Mouse (Mus musculus): ENCODE measurements around the gene Nif3l1. TPM values are rescaled to one million over a fixed set of nuclear protein-coding genes. Genes with fewer than 3 reads are reported as not detected.

Gene Nif3l1
- polyA plus RNA-seq, 1 experiment from 2014 or later, result 36.2 TPM

GRCm38 (mm10) chr1:58444691-58445090, 260 bp upstream of the Nif3l1 start:
- H3K4me3 ChIP-seq (replicated peaks; ENCODE audit: low read length), result peak overlapping the region; percentile 59
- peak overlapping the region; percentile 88 for H3K9ac ChIP-seq (ENCODE audit: low read length)
- WGBS, result 8% methylated on average over 10 of the region's 10 CpGs
- H3K4me2 ChIP-seq (ENCODE audit: low read depth, low read length), result peak overlapping the region; percentile 72
- ATAC-seq (ENCODE audit: insufficient read depth, low FRiP score), result no peak
- 0 out of 2 replicates have a peak, but pooled peaks cover 3% of the 10 kb centered on the region for H3K36me3 ChIP-seq (ENCODE audit: control insufficient read depth, insufficient read depth, low read length)
- peak overlapping the region; percentile 96 for H3K27ac ChIP-seq (ENCODE audit: low read length)
- no peaks in the 10 kb centered on the region for H3K9me3 ChIP-seq (replicated peaks; ENCODE audit: control insufficient read depth, low read length)
- no peaks in the 10 kb centered on the region for H3K27me3 ChIP-seq (ENCODE audit: control insufficient read depth, insufficient read depth, low read length)
- peaks cover 14% of the 10 kb centered on the region for H3K4me1 ChIP-seq (ENCODE audit: control insufficient read depth, insufficient read depth, low read length)

- no peaks in the 10 kb centered on the region for H3K27me3 ChIP-seq (ENCODE audit: control insufficient read depth, insufficient read depth, low read length)
- H3K9ac ChIP-seq (ENCODE audit: low read length), result peak overlapping the region; percentile 88
- no peaks in the 10 kb centered on the region for H3K9me3 ChIP-seq (replicated peaks; ENCODE audit: control insufficient read depth, low read length)
- no peak for ATAC-seq (ENCODE audit: insufficient read depth, low FRiP score)
- H3K27ac ChIP-seq (ENCODE audit: low read length), result peak overlapping the region; percentile 96
- H3K4me3 ChIP-seq (replicated peaks; ENCODE audit: low read length), result peak overlapping the region; percentile 59
- H3K4me2 ChIP-seq (ENCODE audit: low read depth, low read length), result peak overlapping the region; percentile 72
- WGBS, result 4% methylated on average over 11 of the region's 11 CpGs
- peaks cover 5% of the 10 kb centered on the region; the same call in 1 of the 2 replicates for H3K36me3 ChIP-seq (ENCODE audit: control insufficient read depth, insufficient read depth, low read length)
- peaks cover 14% of the 10 kb centered on the region for H3K4me1 ChIP-seq (ENCODE audit: control insufficient read depth, insufficient read depth, low read length)
Observed at GRCm38 (mm10) chr1:58445861-58446260, 910 bp downstream of the Nif3l1 start.

GRCm38 (mm10) chr1:58447766-58448165, 2.8 kb downstream of the Nif3l1 start:
- Histone ChIP-seq H3K4me2 (ENCODE audit: low read depth, low read length) (no peak overlapping the region), H3K36me3 (ENCODE audit: control insufficient read depth, insufficient read depth, low read length) (peaks cover 4% of the 10 kb centered on the region; the same call in 1 of the 2 replicates), H3K27me3 (ENCODE audit: control insufficient read depth, insufficient read depth, low read length) (no peaks in the 10 kb centered on the region), H3K9ac (ENCODE audit: low read length) (no peak overlapping the region), H3K4me3 (replicated peaks; ENCODE audit: low read length) (no peak overlapping the region), H3K27ac (ENCODE audit: low read length) (no peak overlapping the region), H3K9me3 (replicated peaks; ENCODE audit: control insufficient read depth, low read length) (no peaks in the 10 kb centered on the region), H3K4me1 (ENCODE audit: control insufficient read depth, insufficient read depth, low read length) (peaks cover 14% of the 10 kb centered on the region)
- ATAC-seq (ENCODE audit: insufficient read depth, low FRiP score), result no peak
- WGBS, result 91% methylated on average over 7 of the region's 7 CpGs

DNA sequence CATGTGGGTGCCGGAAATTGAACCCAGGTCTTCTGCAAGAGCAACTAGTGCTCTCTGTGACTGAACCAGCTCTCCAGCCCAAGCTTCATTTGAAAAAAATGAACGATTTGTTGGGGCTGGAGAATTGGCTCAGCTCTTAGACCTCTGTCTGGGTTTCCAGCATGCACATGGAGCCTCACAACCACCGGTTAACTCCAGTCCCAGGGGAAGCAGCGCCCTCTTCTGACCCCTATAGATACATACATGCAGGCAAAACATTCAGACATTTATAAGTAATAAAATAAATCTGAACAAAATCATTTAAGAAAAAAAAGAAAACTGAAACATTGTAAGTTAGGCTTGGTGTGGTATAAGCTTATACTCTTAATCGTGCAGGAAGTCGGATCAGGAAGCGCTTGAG, 3.4 kb downstream of the Nif3l1 start:
- no peaks in the 10 kb centered on the region for H3K9me3 ChIP-seq (replicated peaks; ENCODE audit: control insufficient read depth, low read length)
- no peak overlapping the region for H3K27ac ChIP-seq (ENCODE audit: low read length)
- H3K36me3 ChIP-seq (ENCODE audit: control insufficient read depth, insufficient read depth, low read length), result peaks cover 10% of the 10 kb centered on the region; the same call in 1 of the 2 replicates
- H3K4me1 ChIP-seq (ENCODE audit: control insufficient read depth, insufficient read depth, low read length), result peaks cover 14% of the 10 kb centered on the region
- H3K4me3 ChIP-seq (replicated peaks; ENCODE audit: low read length), result no peak overlapping the region
- no peak overlapping the region for H3K9ac ChIP-seq (ENCODE audit: low read length)
- no peak for ATAC-seq (ENCODE audit: insufficient read depth, low FRiP score)
- H3K4me2 ChIP-seq (ENCODE audit: low read depth, low read length), result no peak overlapping the region
- 81% methylated on average over 7 of the region's 7 CpGs for WGBS
- H3K27me3 ChIP-seq (ENCODE audit: control insufficient read depth, insufficient read depth, low read length), result no peaks in the 10 kb centered on the region

GRCm38 (mm10) chr1:58454316-58454715, 9.4 kb downstream of the Nif3l1 start:
- 91% methylated on average over 6 of the region's 6 CpGs for WGBS
- Histone ChIP-seq H3K4me2 (ENCODE audit: low read depth, low read length) (no peak overlapping the region), H3K4me3 (replicated peaks; ENCODE audit: low read length) (no peak overlapping the region), H3K36me3 (ENCODE audit: control insufficient read depth, insufficient read depth, low read length) (peaks cover 29% of the 10 kb centered on the region), H3K27me3 (ENCODE audit: control insufficient read depth, insufficient read depth, low read length) (no peaks in the 10 kb centered on the region), H3K4me1 (ENCODE audit: control insufficient read depth, insufficient read depth, low read length) (no peaks in the 10 kb centered on the region), H3K9ac (ENCODE audit: low read length) (no peak overlapping the region), H3K27ac (ENCODE audit: low read length) (no peak overlapping the region), H3K9me3 (replicated peaks; ENCODE audit: control insufficient read depth, low read length) (no peaks in the 10 kb centered on the region)
- ATAC-seq (ENCODE audit: insufficient read depth, low FRiP score), result no peak

DNA sequence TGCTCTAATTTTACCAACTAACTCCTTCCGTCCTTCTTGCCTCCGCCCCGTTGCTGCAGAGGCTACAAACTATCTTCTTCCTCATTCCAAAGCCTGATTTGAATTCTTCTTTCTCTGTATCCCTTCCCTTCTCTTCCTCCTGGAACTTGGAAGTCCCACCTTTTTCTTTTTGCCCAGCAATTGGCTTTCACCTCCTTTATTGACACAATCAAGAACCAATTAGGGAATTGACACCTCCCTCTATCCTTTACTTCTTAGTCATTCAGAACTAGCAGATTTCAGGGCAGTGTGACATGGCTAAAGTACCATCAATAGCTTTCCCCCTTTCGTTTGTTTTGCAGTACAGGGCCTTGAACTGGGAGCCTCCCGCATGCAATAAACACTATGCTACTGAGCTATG, 13.2 kb downstream of the Nif3l1 start:
- no peak for ATAC-seq (ENCODE audit: insufficient read depth, low FRiP score)
- Histone ChIP-seq H3K27me3 (ENCODE audit: control insufficient read depth, insufficient read depth, low read length) (no peaks in the 10 kb centered on the region), H3K36me3 (ENCODE audit: control insufficient read depth, insufficient read depth, low read length) (peaks cover 35% of the 10 kb centered on the region), H3K9ac (ENCODE audit: low read length) (no peak overlapping the region), H3K27ac (ENCODE audit: low read length) (no peak overlapping the region), H3K4me2 (ENCODE audit: low read depth, low read length) (no peak overlapping the region), H3K4me1 (ENCODE audit: control insufficient read depth, insufficient read depth, low read length) (no peaks in the 10 kb centered on the region), H3K9me3 (replicated peaks; ENCODE audit: control insufficient read depth, low read length) (no peaks in the 10 kb centered on the region), H3K4me3 (replicated peaks; ENCODE audit: low read length) (no peak overlapping the region)
- WGBS, result 85% methylated on average over 5 of the region's 5 CpGs

- H3K9ac ChIP-seq (ENCODE audit: low read length), result no peak overlapping the region
- 56% methylated on average over 2 of the region's 2 CpGs for WGBS
- no peaks in the 10 kb centered on the region for H3K27me3 ChIP-seq (ENCODE audit: control insufficient read depth, insufficient read depth, low read length)
- no peaks in the 10 kb centered on the region for H3K4me1 ChIP-seq (ENCODE audit: control insufficient read depth, insufficient read depth, low read length)
- no peak overlapping the region for H3K4me3 ChIP-seq (replicated peaks; ENCODE audit: low read length)
- peaks cover 31% of the 10 kb centered on the region; the same call in 1 of the 2 replicates for H3K36me3 ChIP-seq (ENCODE audit: control insufficient read depth, insufficient read depth, low read length)
- no peak for ATAC-seq (ENCODE audit: insufficient read depth, low FRiP score)
- no peak overlapping the region for H3K27ac ChIP-seq (ENCODE audit: low read length)
- no peaks in the 10 kb centered on the region for H3K9me3 ChIP-seq (replicated peaks; ENCODE audit: control insufficient read depth, low read length)
- H3K4me2 ChIP-seq (ENCODE audit: low read depth, low read length), result no peak overlapping the region
Observed at GRCm38 (mm10) chr1:58458867-58459266, 13.9 kb downstream of the Nif3l1 start.

DNA sequence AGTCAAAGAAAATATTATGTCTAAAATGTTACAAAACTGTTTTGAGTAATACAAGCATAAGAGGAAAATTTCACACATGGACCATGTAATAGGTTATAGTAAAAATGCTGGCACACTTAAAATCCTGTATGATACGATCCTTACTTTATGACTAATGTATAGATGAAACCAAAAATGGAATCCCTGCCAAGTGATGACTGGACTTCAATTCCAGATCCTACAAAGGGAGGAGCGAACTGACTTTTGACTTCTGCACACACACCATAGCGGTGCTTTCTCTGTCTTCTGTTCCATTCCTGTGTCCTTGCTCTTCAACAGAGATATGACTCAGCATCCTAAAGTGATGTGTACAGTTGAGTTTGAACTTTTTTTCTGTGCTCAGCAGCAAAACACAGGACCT, 15.6 kb downstream of the Nif3l1 start:
- Histone ChIP-seq H3K9me3 (replicated peaks; ENCODE audit: control insufficient read depth, low read length) (no peaks in the 10 kb centered on the region), H3K27ac (ENCODE audit: low read length) (no peak overlapping the region), H3K27me3 (ENCODE audit: control insufficient read depth, insufficient read depth, low read length) (no peaks in the 10 kb centered on the region), H3K4me1 (ENCODE audit: control insufficient read depth, insufficient read depth, low read length) (no peaks in the 10 kb centered on the region), H3K9ac (ENCODE audit: low read length) (no peak overlapping the region), H3K4me2 (ENCODE audit: low read depth, low read length) (no peak overlapping the region), H3K4me3 (replicated peaks; ENCODE audit: low read length) (no peak overlapping the region), H3K36me3 (ENCODE audit: control insufficient read depth, insufficient read depth, low read length) (peaks cover 24% of the 10 kb centered on the region)
- no peak for ATAC-seq (ENCODE audit: insufficient read depth, low FRiP score)
- WGBS, result 86% methylated on average over 3 of the region's 3 CpGs

DNA sequence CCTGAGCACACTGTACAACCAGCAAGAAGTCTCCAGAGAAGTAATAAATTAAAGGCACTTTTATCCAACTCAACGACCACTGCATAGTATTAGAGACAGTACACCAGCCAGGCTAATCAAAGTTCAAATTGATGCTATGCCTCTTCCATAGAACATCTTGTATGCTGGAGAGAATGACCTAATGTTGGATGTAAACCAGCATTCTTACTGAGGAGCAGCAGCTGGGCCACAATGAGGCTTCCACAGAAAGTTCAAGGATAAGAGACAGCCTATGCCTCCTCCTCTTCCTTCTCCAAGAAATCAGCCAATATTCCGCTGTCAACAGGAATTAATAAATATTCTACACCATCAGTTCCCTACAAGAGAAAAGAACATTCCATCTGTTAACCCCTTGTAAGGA, 19.0 kb downstream of the Nif3l1 start:
- H3K27me3 ChIP-seq (ENCODE audit: control insufficient read depth, insufficient read depth, low read length), result no peaks in the 10 kb centered on the region
- ATAC-seq (ENCODE audit: insufficient read depth, low FRiP score), result peak; percentile 58; the same call in 1 of the 2 replicates
- 61% methylated on average over 2 of the region's 2 CpGs for WGBS
- H3K4me1 ChIP-seq (ENCODE audit: control insufficient read depth, insufficient read depth, low read length), result no peaks in the 10 kb centered on the region
- H3K27ac ChIP-seq (ENCODE audit: low read length), result no peak overlapping the region
- no peak overlapping the region for H3K4me3 ChIP-seq (replicated peaks; ENCODE audit: low read length)
- H3K36me3 ChIP-seq (ENCODE audit: control insufficient read depth, insufficient read depth, low read length), result peaks cover 18% of the 10 kb centered on the region
- H3K4me2 ChIP-seq (ENCODE audit: low read depth, low read length), result no peak overlapping the region
- no peaks in the 10 kb centered on the region for H3K9me3 ChIP-seq (replicated peaks; ENCODE audit: control insufficient read depth, low read length)
- H3K9ac ChIP-seq (ENCODE audit: low read length), result no peak overlapping the region

DNA sequence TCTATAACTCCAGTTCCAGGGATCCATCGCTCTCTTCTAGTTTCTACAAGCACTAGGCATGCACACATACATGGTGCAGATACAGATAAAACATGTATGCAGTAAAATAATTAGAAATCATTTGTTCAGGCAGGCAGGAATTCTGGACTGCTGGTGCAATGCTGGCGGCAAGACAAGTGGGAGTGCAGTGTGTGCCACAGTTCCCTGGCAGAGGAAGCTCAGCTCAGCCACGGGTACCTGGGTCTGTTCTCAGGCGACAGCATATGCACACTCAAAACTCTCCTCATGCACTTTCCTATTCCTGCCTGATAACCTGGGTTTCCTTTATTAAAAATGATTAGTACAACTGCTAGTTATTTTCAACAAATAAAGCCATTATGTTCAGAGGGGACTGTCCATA, 20.1 kb downstream of the Nif3l1 start:
- Histone ChIP-seq H3K4me1 (ENCODE audit: control insufficient read depth, insufficient read depth, low read length) (no peaks in the 10 kb centered on the region), H3K4me3 (replicated peaks; ENCODE audit: low read length) (no peak overlapping the region), H3K36me3 (ENCODE audit: control insufficient read depth, insufficient read depth, low read length) (peaks cover 14% of the 10 kb centered on the region), H3K27me3 (ENCODE audit: control insufficient read depth, insufficient read depth, low read length) (no peaks in the 10 kb centered on the region), H3K9ac (ENCODE audit: low read length) (no peak overlapping the region), H3K4me2 (ENCODE audit: low read depth, low read length) (no peak overlapping the region), H3K9me3 (replicated peaks; ENCODE audit: control insufficient read depth, low read length) (no peaks in the 10 kb centered on the region), H3K27ac (ENCODE audit: low read length) (no peak overlapping the region)
- WGBS, result 86% methylated on average over 4 of the region's 4 CpGs
- ATAC-seq (ENCODE audit: insufficient read depth, low FRiP score), result no peak

All from stomach, embryonic 16.5 days (tissue).